Mouse (Mus musculus): ENCODE results near the gene Cdk14. TPM values are rescaled to one million over a fixed set of nuclear protein-coding genes. Genes with fewer than 3 reads are reported as not detected.
"Not testable (repeated sequence)": the region's sequence is repeated elsewhere in the genome, so short reads cannot be mapped to it uniquely, and the experiment has no call there.

Cdk14 gene
- polyA plus RNA-seq, 1 experiment from 2014 or later = 30.6 TPM

DNA sequence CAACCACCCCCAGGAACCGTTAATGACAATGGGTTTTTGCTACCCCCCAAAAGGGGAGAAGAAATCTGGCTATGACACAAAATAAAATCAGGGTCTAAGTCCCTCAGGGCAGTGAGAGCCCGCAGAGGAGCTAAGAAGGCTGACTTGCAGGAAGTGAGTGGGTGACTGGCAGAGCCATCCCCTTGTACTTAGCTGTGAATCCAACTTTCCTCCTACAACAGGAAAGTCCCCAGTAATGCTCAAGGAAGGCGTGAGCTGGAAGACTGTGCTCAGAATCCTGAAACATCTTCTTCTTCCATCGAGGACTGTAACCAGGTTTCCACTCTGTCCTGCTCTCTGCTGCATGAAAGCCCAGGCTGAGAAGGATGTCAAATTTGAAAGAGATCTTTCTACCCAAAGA, 502.8 kb downstream of the Cdk14 start:
- Histone ChIP-seq H3K36me3 (ENCODE audit: control insufficient read depth, insufficient read depth) (no peaks in the 10 kb centered on the region), H3K9ac (replicated peaks; ENCODE audit: low read depth, low read length) (no peak overlapping the region), H3K4me1 (replicated peaks; ENCODE audit: control insufficient read depth, insufficient read depth, low read length) (peaks cover 7% of the 10 kb centered on the region), H3K9me3 (ENCODE audit: control insufficient read depth, low read length) (no peaks in the 10 kb centered on the region), H3K4me2 (ENCODE audit: low read length) (no peak overlapping the region), H3K27ac (ENCODE audit: low read length) (no peak overlapping the region), H3K4me3 (replicated peaks; ENCODE audit: low read length) (no peak overlapping the region), H3K27me3 (replicated peaks; ENCODE audit: control insufficient read depth, insufficient read depth, low read length) (no peaks in the 10 kb centered on the region)
- WGBS = 58% methylated on average over 4 of the region's 4 CpGs
- ATAC-seq = peak; percentile 39

DNA sequence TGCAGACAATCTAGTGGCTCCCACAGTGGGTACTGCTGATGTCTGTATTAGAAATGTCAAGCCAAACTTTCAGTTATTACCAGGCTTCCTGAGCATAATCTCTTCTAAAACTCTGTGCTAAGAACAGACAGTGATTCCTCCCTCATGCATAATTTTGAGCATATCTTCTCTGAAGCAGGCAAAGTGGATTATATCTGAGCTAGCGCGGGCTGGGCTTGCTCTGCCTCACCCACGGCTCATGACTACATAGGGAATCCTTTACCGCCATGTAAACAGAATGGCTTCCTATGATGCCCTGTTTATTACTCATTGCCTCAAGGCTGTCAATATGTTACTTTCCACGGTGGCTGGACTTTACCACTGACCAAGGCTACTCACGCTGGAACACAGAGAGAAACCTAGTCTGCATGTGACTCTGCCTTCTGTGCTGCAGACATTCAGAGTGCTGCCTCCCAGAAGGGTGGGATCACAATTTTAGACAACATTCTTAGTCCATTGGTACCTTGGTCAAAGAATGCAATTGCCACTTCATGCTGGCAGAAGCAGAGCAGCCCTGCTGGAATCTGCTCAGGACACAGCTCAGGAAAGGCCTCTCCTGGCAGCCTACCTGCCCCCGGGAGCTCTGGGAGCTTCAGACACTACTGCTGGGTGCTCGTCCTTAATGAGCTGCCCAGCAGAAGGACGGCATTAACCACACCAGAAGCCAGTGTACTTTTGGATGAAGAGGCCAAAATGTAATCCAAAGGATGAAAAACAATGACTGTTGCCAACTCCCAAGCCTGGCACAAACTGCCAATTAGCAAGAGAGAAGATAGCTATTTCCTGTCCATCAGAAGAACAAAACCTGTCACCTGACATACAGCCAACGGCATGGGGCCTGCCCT, 503.5 kb downstream of the Cdk14 start:
- Histone ChIP-seq H3K9me3 (ENCODE audit: control insufficient read depth, low read length) (no peaks in the 10 kb centered on the region), H3K27ac (ENCODE audit: low read length) (no peak overlapping the region), H3K9ac (replicated peaks; ENCODE audit: low read depth, low read length) (no peak overlapping the region), H3K4me3 (replicated peaks; ENCODE audit: low read length) (no peak overlapping the region), H3K4me1 (replicated peaks; ENCODE audit: control insufficient read depth, insufficient read depth, low read length) (peaks cover 9% of the 10 kb centered on the region), H3K27me3 (replicated peaks; ENCODE audit: control insufficient read depth, insufficient read depth, low read length) (no peaks in the 10 kb centered on the region), H3K36me3 (ENCODE audit: control insufficient read depth, insufficient read depth) (no peaks in the 10 kb centered on the region), H3K4me2 (ENCODE audit: low read length) (no peak overlapping the region)
- peak; percentile 46 for ATAC-seq
- WGBS = 61% methylated on average over 10 of the region's 10 CpGs

DNA sequence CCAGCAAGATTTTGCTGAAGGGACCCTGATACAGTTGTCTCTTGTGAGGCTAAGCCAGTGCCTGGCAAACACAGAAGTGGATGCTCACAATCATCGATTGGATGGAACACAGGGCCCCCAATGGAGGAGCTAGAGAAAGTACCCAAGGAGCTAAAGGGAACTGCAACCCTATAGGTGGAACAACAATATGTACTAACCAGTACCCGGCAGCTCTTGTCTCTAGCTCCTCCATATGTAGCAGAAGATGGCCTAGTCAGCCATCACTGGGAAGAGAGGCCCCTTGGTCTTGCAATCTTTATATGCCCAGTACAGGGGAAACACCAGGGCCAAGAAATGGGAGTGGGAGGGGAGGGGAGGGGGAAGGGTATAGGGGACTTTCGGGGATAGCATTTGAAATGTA, 515.2 kb downstream of the Cdk14 start:
- 82% methylated on average over 3 of the region's 3 CpGs for WGBS
- not testable (repeated sequence) for H3K27ac ChIP-seq (ENCODE audit: low read length); H3K9ac ChIP-seq (replicated peaks; ENCODE audit: low read depth, low read length); H3K27me3 ChIP-seq (replicated peaks; ENCODE audit: control insufficient read depth, insufficient read depth, low read length); H3K4me1 ChIP-seq (replicated peaks; ENCODE audit: control insufficient read depth, insufficient read depth, low read length); H3K9me3 ChIP-seq (ENCODE audit: control insufficient read depth, low read length); H3K4me2 ChIP-seq (ENCODE audit: low read length); H3K36me3 ChIP-seq (ENCODE audit: control insufficient read depth, insufficient read depth); H3K4me3 ChIP-seq (replicated peaks; ENCODE audit: low read length); ATAC-seq

DNA sequence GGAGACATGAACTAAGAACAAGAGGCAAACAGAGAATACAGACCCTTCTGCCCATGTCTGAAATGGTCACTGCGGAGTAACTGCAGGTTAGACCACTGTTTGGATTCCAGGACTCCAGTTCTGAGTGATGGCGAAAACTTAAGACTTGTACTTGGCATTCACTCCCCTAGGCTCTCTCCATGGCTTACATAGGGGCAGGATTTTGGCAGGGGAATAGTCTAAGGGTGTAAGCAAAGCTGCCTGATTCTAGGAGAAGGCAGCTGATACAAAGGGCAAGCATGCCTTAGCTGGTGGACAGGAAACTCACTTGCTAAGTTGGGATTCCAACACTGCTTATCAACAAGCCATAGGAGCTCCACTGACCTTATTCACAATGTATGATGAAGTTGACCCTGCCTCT, 521.9 kb downstream of the Cdk14 start:
- H3K4me1 ChIP-seq (replicated peaks; ENCODE audit: control insufficient read depth, insufficient read depth, low read length) = peaks cover 13% of the 10 kb centered on the region
- no peaks in the 10 kb centered on the region for H3K27me3 ChIP-seq (replicated peaks; ENCODE audit: control insufficient read depth, insufficient read depth, low read length)
- no peak for ATAC-seq
- no peak overlapping the region for H3K27ac ChIP-seq (ENCODE audit: low read length)
- H3K4me2 ChIP-seq (ENCODE audit: low read length) = no peak overlapping the region
- 96% methylated on average over 2 of the region's 2 CpGs for WGBS
- no peak overlapping the region for H3K9ac ChIP-seq (replicated peaks; ENCODE audit: low read depth, low read length)
- H3K4me3 ChIP-seq (replicated peaks; ENCODE audit: low read length) = no peak overlapping the region
- H3K36me3 ChIP-seq (ENCODE audit: control insufficient read depth, insufficient read depth) = no peaks in the 10 kb centered on the region
- H3K9me3 ChIP-seq (ENCODE audit: control insufficient read depth, low read length) = no peaks in the 10 kb centered on the region

DNA sequence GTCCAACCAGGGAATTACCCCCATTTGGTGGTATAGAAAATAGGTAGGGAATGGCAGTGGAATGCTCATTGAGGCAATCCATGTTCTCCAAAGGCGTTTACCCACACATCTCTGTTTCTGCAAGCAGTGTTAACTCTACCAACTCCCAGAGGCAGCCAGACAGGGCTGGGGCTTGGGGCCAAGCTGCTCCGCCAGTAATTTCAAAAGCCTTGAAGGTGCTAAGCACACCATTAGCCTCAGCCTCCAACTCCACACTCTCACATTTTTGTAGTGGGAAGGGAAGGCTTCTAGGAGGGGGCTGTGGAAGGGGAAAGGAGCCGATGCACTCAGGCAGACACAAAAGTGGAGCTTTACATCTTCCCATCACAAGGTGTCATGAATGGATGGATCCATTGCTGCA, 525.1 kb downstream of the Cdk14 start:
- 57% methylated on average over 3 of the region's 3 CpGs for WGBS
- H3K4me3 ChIP-seq (replicated peaks; ENCODE audit: low read length) = no peak overlapping the region
- H3K27me3 ChIP-seq (replicated peaks; ENCODE audit: control insufficient read depth, insufficient read depth, low read length) = no peaks in the 10 kb centered on the region
- H3K27ac ChIP-seq (ENCODE audit: low read length) = no peak overlapping the region
- H3K4me1 ChIP-seq (replicated peaks; ENCODE audit: control insufficient read depth, insufficient read depth, low read length) = peaks cover 20% of the 10 kb centered on the region
- no peak for ATAC-seq
- no peak overlapping the region for H3K9ac ChIP-seq (replicated peaks; ENCODE audit: low read depth, low read length)
- no peaks in the 10 kb centered on the region for H3K36me3 ChIP-seq (ENCODE audit: control insufficient read depth, insufficient read depth)
- no peak overlapping the region for H3K4me2 ChIP-seq (ENCODE audit: low read length)
- H3K9me3 ChIP-seq (ENCODE audit: control insufficient read depth, low read length) = no peaks in the 10 kb centered on the region

DNA sequence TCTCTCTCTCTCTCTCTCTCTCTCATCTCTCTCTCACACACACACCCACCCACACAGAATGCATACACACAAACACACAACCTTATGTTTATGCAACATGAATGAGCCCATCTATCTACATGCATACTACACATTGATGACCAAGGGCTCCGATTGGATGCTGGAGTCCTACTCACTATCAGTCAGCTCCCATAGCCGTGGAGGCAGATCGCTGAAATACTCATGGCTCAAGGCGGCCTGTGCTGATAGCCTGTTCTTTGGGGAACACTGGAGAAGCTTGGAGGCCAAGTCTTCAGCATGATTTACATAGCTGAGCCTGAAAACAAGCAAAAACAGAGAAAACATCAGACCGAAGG, 526.3 kb downstream of the Cdk14 start:
- Histone ChIP-seq H3K4me3 (replicated peaks; ENCODE audit: low read length) (no peak overlapping the region), H3K9me3 (ENCODE audit: control insufficient read depth, low read length) (no peaks in the 10 kb centered on the region), H3K4me2 (ENCODE audit: low read length) (no peak overlapping the region), H3K4me1 (replicated peaks; ENCODE audit: control insufficient read depth, insufficient read depth, low read length) (peaks cover 20% of the 10 kb centered on the region), H3K9ac (replicated peaks; ENCODE audit: low read depth, low read length) (no peak overlapping the region), H3K36me3 (ENCODE audit: control insufficient read depth, insufficient read depth) (no peaks in the 10 kb centered on the region), H3K27me3 (replicated peaks; ENCODE audit: control insufficient read depth, insufficient read depth, low read length) (no peaks in the 10 kb centered on the region), H3K27ac (ENCODE audit: low read length) (peak overlapping the region; percentile 44)
- ATAC-seq = peak; percentile 19; the same call in 1 of the 2 replicates
- 89% methylated on average over 5 of the region's 5 CpGs for WGBS

DNA sequence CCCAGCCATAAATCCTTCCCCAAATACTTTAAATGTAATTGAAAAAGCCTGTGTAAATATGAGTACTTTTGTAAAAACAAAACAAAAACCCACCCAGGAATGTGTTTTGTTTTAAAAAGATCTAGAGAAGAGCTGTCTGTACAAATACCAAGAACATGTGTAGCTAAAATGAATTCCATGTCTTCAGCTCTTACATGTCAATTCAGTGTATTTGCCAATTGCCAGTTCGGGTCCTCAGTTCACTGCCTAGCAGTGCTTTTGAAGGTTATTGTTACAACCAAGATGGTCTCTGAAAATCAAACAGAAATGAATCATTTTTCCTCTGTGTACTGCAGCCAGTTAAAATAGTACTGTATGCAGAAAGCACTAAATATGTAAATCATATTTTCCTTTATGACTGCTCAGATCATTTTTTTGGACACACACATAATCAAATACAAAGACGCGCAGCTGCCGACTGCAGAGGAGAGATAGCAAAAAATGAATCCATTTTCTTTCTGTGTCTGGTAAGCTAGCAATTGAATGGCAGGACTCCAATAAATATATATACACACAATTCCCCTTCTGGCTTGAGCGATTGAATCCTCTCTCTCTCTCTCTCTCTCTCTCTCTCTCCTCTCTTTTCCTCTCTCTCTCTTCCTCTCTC, 526.8 kb downstream of the Cdk14 start:
- H3K27ac ChIP-seq (ENCODE audit: low read length) = peak overlapping the region; percentile 44
- no peaks in the 10 kb centered on the region for H3K27me3 ChIP-seq (replicated peaks; ENCODE audit: control insufficient read depth, insufficient read depth, low read length)
- peaks cover 20% of the 10 kb centered on the region for H3K4me1 ChIP-seq (replicated peaks; ENCODE audit: control insufficient read depth, insufficient read depth, low read length)
- WGBS = 51% methylated on average over 5 of the region's 5 CpGs
- H3K4me2 ChIP-seq (ENCODE audit: low read length) = no peak overlapping the region
- H3K9me3 ChIP-seq (ENCODE audit: control insufficient read depth, low read length) = no peaks in the 10 kb centered on the region
- ATAC-seq = peak; percentile 20
- no peaks in the 10 kb centered on the region for H3K36me3 ChIP-seq (ENCODE audit: control insufficient read depth, insufficient read depth)
- no peak overlapping the region for H3K4me3 ChIP-seq (replicated peaks; ENCODE audit: low read length)
- no peak overlapping the region for H3K9ac ChIP-seq (replicated peaks; ENCODE audit: low read depth, low read length)

DNA sequence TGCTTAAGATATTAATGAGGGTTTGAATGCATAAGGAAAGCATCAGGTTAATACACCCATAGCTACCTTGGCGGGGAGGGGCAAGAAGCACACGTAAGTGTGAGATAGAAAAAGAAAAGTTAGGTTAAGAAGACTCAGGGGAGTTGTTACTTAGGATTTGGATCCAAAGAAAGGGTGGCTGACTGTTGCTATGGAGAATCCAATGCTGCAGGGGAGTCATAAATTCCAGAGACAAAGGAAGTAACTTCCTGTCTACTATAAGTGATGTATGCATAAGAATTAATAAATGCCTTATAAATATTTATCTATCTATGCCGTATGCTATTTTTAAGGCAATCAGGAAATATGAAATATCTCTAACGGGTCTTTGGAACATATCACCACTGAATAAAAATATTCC, 527.4 kb downstream of the Cdk14 start:
- no peak for ATAC-seq
- 71% methylated on average over 4 of the region's 4 CpGs for WGBS
- Histone ChIP-seq H3K36me3 (ENCODE audit: control insufficient read depth, insufficient read depth) (no peaks in the 10 kb centered on the region), H3K27me3 (replicated peaks; ENCODE audit: control insufficient read depth, insufficient read depth, low read length) (no peaks in the 10 kb centered on the region), H3K4me1 (replicated peaks; ENCODE audit: control insufficient read depth, insufficient read depth, low read length) (peaks cover 20% of the 10 kb centered on the region), H3K4me2 (ENCODE audit: low read length) (no peak overlapping the region), H3K9ac (replicated peaks; ENCODE audit: low read depth, low read length) (no peak overlapping the region), H3K9me3 (ENCODE audit: control insufficient read depth, low read length) (no peaks in the 10 kb centered on the region), H3K27ac (ENCODE audit: low read length) (no peak overlapping the region), H3K4me3 (replicated peaks; ENCODE audit: low read length) (no peak overlapping the region)

DNA sequence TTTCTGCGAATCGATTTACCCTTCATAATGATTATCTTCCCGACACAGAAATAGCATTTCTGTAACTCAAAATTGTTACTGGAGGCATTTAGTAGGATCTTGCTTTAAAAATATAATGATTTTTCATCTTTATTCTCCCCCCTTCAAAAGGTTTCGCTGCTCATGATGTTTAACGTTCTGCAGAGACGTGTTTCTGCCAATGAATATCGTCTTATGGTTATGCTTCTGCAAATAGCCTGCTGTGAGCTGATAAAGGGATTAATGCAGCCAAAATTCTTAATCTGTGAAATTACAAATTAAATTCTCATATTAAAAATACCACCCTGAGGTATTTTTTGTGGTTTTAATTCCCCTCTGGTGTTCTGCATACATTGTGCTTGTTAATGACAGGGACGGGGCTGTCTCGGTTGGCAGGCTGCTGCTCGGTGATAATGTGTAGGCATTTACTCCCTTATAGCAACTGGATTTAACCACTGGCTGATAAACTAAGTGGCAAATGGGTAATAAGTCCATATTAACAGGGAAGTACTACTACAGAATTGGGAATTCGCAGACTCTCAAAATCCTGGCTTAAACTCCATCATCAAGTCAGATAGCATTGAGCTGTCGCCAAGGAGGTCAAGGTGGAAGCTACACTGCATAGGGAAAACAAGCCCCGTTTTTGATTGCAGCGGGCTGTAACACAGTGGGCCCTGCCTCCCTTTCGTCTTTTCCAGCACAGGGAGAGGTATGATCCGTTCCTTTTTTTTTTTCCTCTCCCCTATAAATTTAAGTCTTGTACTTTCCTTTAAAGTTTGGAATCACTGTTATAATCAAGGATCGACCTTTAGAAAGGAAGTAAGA, 528.0 kb downstream of the Cdk14 start:
- ATAC-seq = no peak
- no peak overlapping the region; the same call in 1 of the 2 replicates for H3K27ac ChIP-seq (ENCODE audit: low read length)

More for the DNA sequence above, 528.0 kb downstream of the Cdk14 start:
- WGBS = 61% methylated on average over 17 of the region's 17 CpGs
- Histone ChIP-seq H3K9ac (replicated peaks; ENCODE audit: low read depth, low read length) (no peak overlapping the region), H3K9me3 (ENCODE audit: control insufficient read depth, low read length) (no peaks in the 10 kb centered on the region), H3K4me3 (replicated peaks; ENCODE audit: low read length) (no peak overlapping the region), H3K4me2 (ENCODE audit: low read length) (no peak overlapping the region), H3K36me3 (ENCODE audit: control insufficient read depth, insufficient read depth) (no peaks in the 10 kb centered on the region), H3K27me3 (replicated peaks; ENCODE audit: control insufficient read depth, insufficient read depth, low read length) (no peaks in the 10 kb centered on the region), H3K4me1 (replicated peaks; ENCODE audit: control insufficient read depth, insufficient read depth, low read length) (peaks cover 20% of the 10 kb centered on the region)
